Mouse (Mus musculus) midbrain, embryonic 16.5 days (tissue): Measurements from ENCODE around the gene Scd3. TPM values are rescaled to one million over a fixed set of nuclear protein-coding genes. Genes with fewer than 3 reads are reported as not detected.

Experiments used
- ATAC-seq: fragments of 200-750 bp; cut with Nextera tagmentation; 2 replicates; pipeline ENCODE4 v1.8.0; 2017; ENCODE audit warnings: moderate TSS enrichment
- H3K27ac ChIP-seq: fragments of 300-500 bp; sonication (generic); 2 replicates; pipeline ENCODE4 v1.5.1; 2014; ENCODE audit warnings: mild to moderate bottlenecking, low read length, mixed read lengths
- H3K27me3 ChIP-seq: fragments of 300-500 bp; sonication (generic); 2 replicates; pipeline ENCODE4 v1.6.1; 2014; ENCODE audit warnings: low read depth, low read length, mixed read lengths; ENCODE audit not compliant: control insufficient read depth, insufficient read depth
- H3K36me3 ChIP-seq: fragments of 300-500 bp; sonication (generic); 2 replicates; pipeline ENCODE4 v1.6.1; 2014; ENCODE audit warnings: mild to moderate bottlenecking, low read length, moderate library complexity, mixed read lengths; ENCODE audit not compliant: control insufficient read depth, insufficient read depth
- H3K4me1 ChIP-seq: fragments of 300-500 bp; sonication (generic); 2 replicates; pipeline ENCODE4 v1.6.1; 2014; ENCODE audit warnings: mild to moderate bottlenecking, low read length, mixed read lengths; ENCODE audit not compliant: control insufficient read depth, insufficient read depth
- H3K4me2 ChIP-seq: fragments of 300-500 bp; sonication (generic); 2 replicates; pipeline ENCODE4 v1.6.1; 2014; ENCODE audit warnings: mild to moderate bottlenecking, low read length, mixed read lengths
- H3K4me3 ChIP-seq: fragments of 300-500 bp; sonication (generic); 2 replicates; pipeline ENCODE4 v1.5.1; 2014; ENCODE audit warnings: low read depth, mild to moderate bottlenecking, low read length, moderate library complexity, mixed read lengths
- H3K9ac ChIP-seq: fragments of 300-500 bp; sonication (generic); 2 replicates; pipeline ENCODE4 v1.6.1; 2014; ENCODE audit warnings: low read depth, low read length, mixed read lengths
- H3K9me3 ChIP-seq: fragments of 300-500 bp; sonication (generic); replicated peaks from 2 replicates; pipeline ENCODE4 v1.6.1; 2014; ENCODE audit warnings: mild to moderate bottlenecking, low read length, mixed read lengths; ENCODE audit not compliant: control insufficient read depth, poor library complexity, severe bottlenecking
- WGBS: fragments of 180-500 bp; shearing (Covaris S2); extraction: QIAGEN DNeasy Blood & Tissue Kit; methylation state at CpG from one replicate; pipeline ENCODE4 v1.1.7; 2014; 5-methylcytosine and 5-hydroxymethylcytosine counted together
- polyA plus RNA-seq: library from polyadenylated mRNA; unstranded; fragments of >200 nt; fragmentation: Nextera tagmentation; extraction: Ambion mirVana; gene quantifications from 2 replicates; pipeline ENCODE4 v1.2.1, GENCODE M21; 2015

The Scd3 gene
- polyA plus RNA-seq, result 6.9 and 8.1 TPM in 2 replicates

DNA sequence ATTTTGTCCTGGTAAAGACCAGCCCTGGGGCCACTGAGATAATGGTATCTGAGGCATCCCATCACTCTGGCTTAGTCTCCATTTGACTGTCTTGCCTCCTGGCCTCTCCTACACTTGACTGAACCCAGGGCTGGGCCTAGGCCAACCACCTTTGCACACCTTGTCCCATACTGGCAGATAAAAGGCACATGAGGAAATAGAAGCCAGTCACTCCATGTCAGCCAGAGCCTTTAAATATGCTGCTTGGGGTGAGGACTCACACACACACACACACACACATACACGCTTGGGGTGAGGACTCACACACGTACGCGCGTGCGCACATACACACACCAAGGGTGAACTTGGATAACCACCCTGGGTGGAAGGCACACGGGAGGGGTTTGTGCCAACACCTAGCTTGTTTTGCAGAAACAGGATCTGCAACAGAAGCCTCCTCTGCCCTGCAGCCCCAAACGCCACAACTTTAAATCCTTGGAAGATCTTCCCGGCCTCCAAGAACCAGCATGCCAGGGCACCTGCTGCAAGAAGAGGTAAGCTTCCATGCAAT is at the start of gene Scd3:
TSS of gene Scd3 (plus strand) at position 255 of the 550 bp plus-strand sequence.
- H3K9ac ChIP-seq, result no peak within 1 kb of the TSS
- no peaks in the 10 kb centered on the region for H3K36me3 ChIP-seq
- H3K4me1 ChIP-seq, result no peaks in the 10 kb centered on the region
- no peaks in the 10 kb centered on the region; the same call in none of the 2 replicates for H3K9me3 ChIP-seq
- no peak for ATAC-seq
- no peak within 1 kb of the TSS for H3K4me2 ChIP-seq
- WGBS, result 95% methylated on average over 9 of the region's 9 CpGs
- no peak within 1 kb of the TSS for H3K4me3 ChIP-seq
- no peak within 1 kb of the TSS for H3K27ac ChIP-seq
- no peaks in the 10 kb centered on the region for H3K27me3 ChIP-seq

DNA sequence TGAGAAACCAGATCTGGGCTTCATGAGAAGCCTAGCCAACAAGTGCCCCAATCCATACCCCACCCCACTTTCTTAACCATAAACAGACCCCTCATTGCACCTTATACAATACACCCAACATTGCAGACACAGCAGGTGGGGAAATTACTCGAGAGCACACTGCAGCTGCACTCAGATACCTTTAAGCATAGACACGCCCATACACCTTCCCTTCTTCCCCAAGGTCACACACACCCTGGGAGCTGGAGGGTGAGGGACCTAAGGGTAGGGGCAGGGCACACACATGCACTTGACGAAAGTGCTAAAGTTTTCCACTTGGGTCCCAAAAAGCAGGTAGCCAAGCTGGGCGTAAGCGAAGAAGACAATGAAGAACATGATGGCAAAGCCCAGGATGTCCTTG is 49.3 kb upstream of the Scd3 start:
- Histone ChIP-seq H3K9me3 (no peaks in the 10 kb centered on the region), H3K4me2 (no peak overlapping the region), H3K27ac (no peak overlapping the region), H3K4me1 (no peaks in the 10 kb centered on the region), H3K4me3 (no peak overlapping the region), H3K36me3 (no peaks in the 10 kb centered on the region), H3K27me3 (peaks cover 16% of the 10 kb centered on the region), H3K9ac (no peak overlapping the region)
- WGBS, result 86% methylated on average over 5 of the region's 5 CpGs
- ATAC-seq, result no peak

DNA sequence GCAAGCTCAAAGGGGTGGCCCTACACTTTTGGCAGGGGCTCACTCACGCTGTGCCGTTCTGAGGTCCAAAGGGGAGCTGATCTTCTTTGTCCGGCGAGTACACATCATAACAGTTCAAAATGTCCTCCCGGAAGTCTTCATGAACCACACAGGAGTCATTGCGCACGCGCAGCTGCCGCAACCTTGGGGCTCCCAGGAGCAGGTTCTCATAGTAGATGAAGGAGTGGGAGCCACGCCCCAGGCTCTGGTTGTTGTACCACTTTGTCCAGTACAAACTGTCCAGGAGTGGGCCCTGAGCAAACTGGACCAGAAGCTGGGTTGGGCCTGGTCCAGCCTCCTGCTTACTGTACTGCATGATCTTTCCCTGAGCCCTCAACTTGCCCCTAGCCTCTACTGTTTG is 46.1 kb upstream of the Scd3 start:
- no peaks in the 10 kb centered on the region for H3K4me1 ChIP-seq
- no peak overlapping the region for H3K27ac ChIP-seq
- H3K9ac ChIP-seq, result no peak overlapping the region
- WGBS, result 94% methylated on average over 10 of the region's 10 CpGs
- peaks cover 10% of the 10 kb centered on the region for H3K27me3 ChIP-seq
- no peak overlapping the region for H3K4me3 ChIP-seq
- ATAC-seq, result no peak
- H3K9me3 ChIP-seq, result no peaks in the 10 kb centered on the region
- no peaks in the 10 kb centered on the region for H3K36me3 ChIP-seq
- H3K4me2 ChIP-seq, result no peak overlapping the region

DNA sequence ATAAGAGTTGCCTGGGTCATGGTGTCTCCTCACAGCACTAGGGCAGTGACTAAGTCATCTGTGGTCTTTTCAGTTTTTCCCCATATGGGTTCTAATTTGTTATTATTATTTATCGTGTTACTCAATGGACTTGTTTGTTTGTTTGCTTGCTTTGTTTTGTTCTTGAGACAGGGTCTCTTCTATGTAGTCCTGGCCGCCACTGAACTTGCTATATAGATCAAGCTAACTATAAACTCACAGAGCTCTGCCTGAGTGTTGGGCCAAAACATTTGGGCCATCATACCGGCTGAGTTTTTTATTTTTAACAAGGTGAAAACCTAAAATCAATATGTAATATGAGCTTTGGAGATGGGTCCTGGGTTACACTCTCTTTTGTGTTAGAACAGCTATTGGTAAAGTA is 43.7 kb upstream of the Scd3 start:
- H3K9ac ChIP-seq, result no peak overlapping the region
- peaks cover 2% of the 10 kb centered on the region; the same call in 1 of the 2 replicates for H3K27me3 ChIP-seq
- no peak overlapping the region for H3K27ac ChIP-seq
- no peaks in the 10 kb centered on the region for H3K36me3 ChIP-seq
- no peaks in the 10 kb centered on the region for H3K4me1 ChIP-seq
- H3K9me3 ChIP-seq, result no peaks in the 10 kb centered on the region
- H3K4me2 ChIP-seq, result no peak overlapping the region
- no peak for ATAC-seq
- 92% methylated on average over 3 of the region's 3 CpGs for WGBS
- no peak overlapping the region for H3K4me3 ChIP-seq

DNA sequence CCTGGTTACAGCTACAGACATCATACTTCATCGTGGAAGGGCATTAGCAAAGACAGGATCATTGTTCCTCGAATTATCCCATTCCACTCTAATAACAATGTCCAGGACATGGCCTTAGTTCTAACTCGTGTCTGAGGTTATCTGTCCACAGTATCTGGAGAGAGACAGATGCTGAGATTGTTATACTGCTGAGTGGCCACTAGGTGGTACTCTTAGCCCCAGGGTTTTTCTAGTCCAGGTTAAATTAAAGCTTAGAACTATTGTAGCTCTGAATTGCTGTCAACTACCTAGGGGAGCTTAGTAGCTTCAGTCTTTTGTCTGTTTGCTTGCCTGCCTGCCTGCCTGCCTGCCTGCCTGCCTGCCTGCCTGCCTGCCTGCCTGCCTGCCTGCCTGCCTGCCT is 41.6 kb upstream of the Scd3 start:
- Histone ChIP-seq H3K36me3 (no peaks in the 10 kb centered on the region), H3K9ac (no peak overlapping the region), H3K9me3 (no peaks in the 10 kb centered on the region), H3K27me3 (no peaks in the 10 kb centered on the region), H3K4me2 (no peak overlapping the region), H3K4me3 (no peak overlapping the region), H3K27ac (no peak overlapping the region), H3K4me1 (no peaks in the 10 kb centered on the region)
- 12% methylated on average over 3 of the region's 3 CpGs for WGBS
- ATAC-seq, result no peak

DNA sequence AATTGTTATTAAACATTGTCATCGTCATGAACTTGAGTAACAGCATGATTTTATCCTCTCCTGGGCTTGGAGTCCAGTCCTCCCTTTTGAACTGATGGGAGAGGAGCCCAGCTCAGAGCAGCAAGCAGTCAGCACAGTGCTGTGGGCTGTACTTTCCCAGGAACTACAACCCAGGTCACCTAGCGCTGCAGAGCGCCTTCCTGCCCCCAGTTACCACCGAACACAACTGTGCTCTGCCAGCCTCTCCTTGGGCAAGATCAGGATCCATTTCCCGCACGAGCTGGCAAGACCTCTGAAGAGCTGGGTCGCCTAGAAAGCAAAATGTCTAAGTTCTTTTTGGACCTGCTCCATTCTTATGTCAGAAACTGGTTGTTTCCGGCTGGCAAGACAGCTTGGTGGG is 28.2 kb upstream of the Scd3 start:
- H3K4me1 ChIP-seq, result no peaks in the 10 kb centered on the region

DNA sequence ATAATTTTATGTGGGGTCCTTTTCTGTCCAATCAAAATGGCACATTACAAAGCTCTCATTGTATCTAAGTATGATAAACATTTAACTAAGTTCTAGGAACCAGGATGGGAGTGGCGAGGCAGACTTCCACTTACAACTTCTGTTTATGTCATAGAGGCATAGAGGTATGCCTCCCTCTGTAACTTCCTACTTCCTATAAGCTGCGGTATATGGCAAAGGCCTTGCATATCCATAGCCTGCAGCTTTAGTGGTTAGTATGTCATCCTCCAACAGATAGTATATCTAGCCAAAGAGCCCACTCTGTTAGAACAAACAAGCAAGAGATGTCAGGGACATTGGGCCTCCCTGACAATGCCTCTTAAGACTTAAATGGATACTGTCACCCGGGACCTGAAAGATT is 26.3 kb upstream of the Scd3 start:
- peaks cover 9% of the 10 kb centered on the region for H3K9me3 ChIP-seq
- H3K4me2 ChIP-seq, result no peak overlapping the region
- H3K9ac ChIP-seq, result no peak overlapping the region
- WGBS, result 93% methylated on average over 3 of the region's 3 CpGs
- H3K4me3 ChIP-seq, result no peak overlapping the region
- no peaks in the 10 kb centered on the region for H3K27me3 ChIP-seq
- no peak for ATAC-seq
- no peak overlapping the region for H3K27ac ChIP-seq
- H3K4me1 ChIP-seq, result no peaks in the 10 kb centered on the region
- H3K36me3 ChIP-seq, result no peaks in the 10 kb centered on the region

More for the DNA sequence above, 28.2 kb upstream of the Scd3 start:
- ATAC-seq, result no peak
- no peak overlapping the region for H3K4me3 ChIP-seq
- H3K9me3 ChIP-seq, result peaks cover 9% of the 10 kb centered on the region
- H3K36me3 ChIP-seq, result no peaks in the 10 kb centered on the region
- H3K4me2 ChIP-seq, result no peak overlapping the region
- no peak overlapping the region for H3K27ac ChIP-seq
- no peak overlapping the region for H3K9ac ChIP-seq
- H3K27me3 ChIP-seq, result no peaks in the 10 kb centered on the region
- 75% methylated on average over 8 of the region's 8 CpGs for WGBS

DNA sequence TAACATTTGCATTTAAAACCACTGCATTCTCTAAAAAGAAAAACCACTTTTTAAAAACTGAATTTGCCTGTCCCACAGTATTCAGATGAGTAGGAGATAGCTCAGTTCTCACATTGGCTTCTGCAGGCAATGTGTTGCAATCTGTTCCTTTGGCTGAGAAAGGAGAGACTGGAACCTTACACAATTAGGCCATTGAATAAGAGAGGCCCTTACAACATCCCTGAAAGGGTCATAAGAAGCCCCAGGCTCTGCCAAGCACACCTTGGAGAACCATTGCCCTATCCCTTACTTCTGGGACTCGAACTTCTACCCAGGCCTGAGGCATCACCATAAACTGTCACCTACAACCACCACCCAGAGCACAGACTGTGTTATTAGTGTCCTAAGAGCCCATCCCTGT is 22.6 kb upstream of the Scd3 start:
- H3K4me2 ChIP-seq, result no peak overlapping the region
- no peak overlapping the region for H3K9ac ChIP-seq
- no peaks in the 10 kb centered on the region for H3K4me1 ChIP-seq
- ATAC-seq, result no peak
- no peaks in the 10 kb centered on the region for H3K36me3 ChIP-seq
- 75% methylated on average over 1 of the region's 1 CpGs for WGBS
- no peak overlapping the region for H3K4me3 ChIP-seq
- no peak overlapping the region for H3K27ac ChIP-seq
- no peaks in the 10 kb centered on the region for H3K27me3 ChIP-seq
- peaks cover 9% of the 10 kb centered on the region for H3K9me3 ChIP-seq

DNA sequence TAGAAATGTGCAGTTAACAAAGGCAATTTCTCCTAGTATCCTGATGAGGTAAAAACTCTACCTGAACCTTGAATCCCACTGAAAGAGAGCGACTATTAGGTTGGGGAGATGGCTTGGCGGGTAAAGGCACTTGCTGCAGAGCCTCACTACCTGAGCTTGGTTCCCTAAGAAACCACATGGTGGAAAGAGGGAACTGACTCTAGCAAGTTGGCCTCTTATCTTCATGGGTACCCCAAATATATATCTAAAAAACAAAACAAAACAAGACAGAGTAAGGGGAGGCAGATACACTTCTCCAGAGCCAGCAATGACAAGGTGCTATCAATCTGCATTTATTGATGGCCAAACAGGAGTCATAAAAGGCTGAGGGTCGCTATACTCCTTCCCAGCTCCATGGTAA is 19.1 kb upstream of the Scd3 start:
- WGBS, result 73% methylated on average over 3 of the region's 3 CpGs
- no peaks in the 10 kb centered on the region for H3K36me3 ChIP-seq

More for the DNA sequence above, 19.1 kb upstream of the Scd3 start:
- Histone ChIP-seq H3K27me3 (no peaks in the 10 kb centered on the region), H3K4me1 (no peaks in the 10 kb centered on the region), H3K9me3 (no peaks in the 10 kb centered on the region), H3K9ac (no peak overlapping the region), H3K4me3 (no peak overlapping the region), H3K27ac (no peak overlapping the region), H3K4me2 (no peak overlapping the region)
- ATAC-seq, result no peak
